Mouse (Mus musculus) liver, embryonic 14.5 days (tissue): ENCODE data around the gene Cd55b.

Experiments
- CTCF ChIP-seq: IDR thresholded peaks from 2 replicates; pipeline ENCODE4 v1.5.1; 2016; ENCODE audit warnings: antibody characterized with exemption, low read depth, control low read depth
- EP300 ChIP-seq: IDR thresholded peaks from 2 replicates; pipeline ENCODE4 v1.6.1; 2016; ENCODE audit warnings: antibody characterized with exemption, low read depth

- TF ChIP-seq CTCF (no peak), EP300 (no peak)
Observed at GRCm38 (mm10) chr1:130430920-130431319, 8.1 kb upstream of the Cd55b start.
